Mouse (Mus musculus): ENCODE measurements around the gene Clptm1. TPM values are rescaled to one million over a fixed set of nuclear protein-coding genes. Genes with fewer than 3 reads are reported as not detected.
"Not testable (repeated sequence)": the region's sequence is repeated elsewhere in the genome, so short reads cannot be mapped to it uniquely, and the experiment has no call there.

Gene Clptm1
- polyA plus RNA-seq, 2 experiments = 20.6 to 44.4 TPM

GRCm38 (mm10) chr7:19691873-19692865 lies 27.3 kb upstream of the Clptm1 start, which contains the start of gene Apoc1:
Gene Apoc1 (minus strand): TSS chr7:19692660.
- 61% methylated on average over 28 of the region's 28 CpGs for WGBS (ENCODE audit: insufficient replicate concordance)
- peak; percentile 5; the same call in 1 of the 2 replicates for ATAC-seq (ENCODE audit: insufficient read depth)
- H3K9me3 ChIP-seq (ENCODE audit: control insufficient read depth, low read length) = no peaks in the 10 kb centered on the region
- H3K27me3 ChIP-seq (ENCODE audit: control insufficient read depth, insufficient read depth, low read length) = no peaks in the 10 kb centered on the region
- peak within 1 kb of the TSS; percentile 29 to 37 for H3K4me3 ChIP-seq (ENCODE audit: insufficient read depth in 1 of 2, low read depth in 2 of 2, low read length in 2 of 2)
- H3K27ac ChIP-seq = peak within 1 kb of the TSS; percentile 60
- TF ChIP-seq CTCF (IDR thresholded peaks at IDR 0.05; ENCODE audit: low read depth) = no peak
- TF ChIP-seq EP300 (IDR thresholded peaks at IDR 0.05; ENCODE audit: low read depth) = no peak
- no peak for DNase-seq (ENCODE audit: low read depth in 3 of 3, low spot score in 3 of 3)
- H3K36me3 ChIP-seq (replicated peaks; ENCODE audit: control insufficient read depth, insufficient read depth, low read depth) = peaks cover 4% of the 10 kb centered on the region
- H3K4me2 ChIP-seq (ENCODE audit: low read depth) = peak within 1 kb of the TSS; percentile 44
- H3K9ac ChIP-seq (replicated peaks) = no peak within 1 kb of the TSS
- H3K4me1 ChIP-seq (replicated peaks; ENCODE audit: control insufficient read depth in 2 of 2, insufficient read depth in 2 of 2, low read length in 1 of 2) = peaks cover 12 to 42% of the 10 kb centered on the region in 2 experiments

GRCm38 (mm10) chr7:19691434-19691833 lies 26.6 kb upstream of the Clptm1 start:
- no peak for TF ChIP-seq EP300 (IDR thresholded peaks at IDR 0.05; ENCODE audit: low read depth)
- no peak for TF ChIP-seq CTCF (IDR thresholded peaks at IDR 0.05; ENCODE audit: low read depth)
- no peaks in the 10 kb centered on the region for H3K9me3 ChIP-seq (ENCODE audit: control insufficient read depth, low read length)
- peaks cover 12 to 48% of the 10 kb centered on the region in 2 experiments for H3K4me1 ChIP-seq (replicated peaks; ENCODE audit: control insufficient read depth in 2 of 2, insufficient read depth in 2 of 2, low read length in 1 of 2)
- H3K9ac ChIP-seq (replicated peaks) = no peak overlapping the region
- peak overlapping the region; percentile 31 for H3K4me2 ChIP-seq (ENCODE audit: low read depth)
- no peak for ATAC-seq (ENCODE audit: insufficient read depth)
- H3K36me3 ChIP-seq (replicated peaks; ENCODE audit: control insufficient read depth, insufficient read depth, low read depth) = no peaks in the 10 kb centered on the region; the same call in 1 of the 2 replicates
- no peaks in the 10 kb centered on the region for H3K27me3 ChIP-seq (ENCODE audit: control insufficient read depth, insufficient read depth, low read length)
- DNase-seq (ENCODE audit: low read depth in 3 of 3, low spot score in 3 of 3) = no peak
- H3K27ac ChIP-seq = no peak overlapping the region
- peak overlapping the region; percentile 3 to 4; a peak in 2 of 4 replicates for H3K4me3 ChIP-seq (ENCODE audit: insufficient read depth in 1 of 2, low read depth in 2 of 2, low read length in 2 of 2)
- 63% methylated on average over 6 of the region's 6 CpGs for WGBS (ENCODE audit: insufficient replicate concordance)

DNA sequence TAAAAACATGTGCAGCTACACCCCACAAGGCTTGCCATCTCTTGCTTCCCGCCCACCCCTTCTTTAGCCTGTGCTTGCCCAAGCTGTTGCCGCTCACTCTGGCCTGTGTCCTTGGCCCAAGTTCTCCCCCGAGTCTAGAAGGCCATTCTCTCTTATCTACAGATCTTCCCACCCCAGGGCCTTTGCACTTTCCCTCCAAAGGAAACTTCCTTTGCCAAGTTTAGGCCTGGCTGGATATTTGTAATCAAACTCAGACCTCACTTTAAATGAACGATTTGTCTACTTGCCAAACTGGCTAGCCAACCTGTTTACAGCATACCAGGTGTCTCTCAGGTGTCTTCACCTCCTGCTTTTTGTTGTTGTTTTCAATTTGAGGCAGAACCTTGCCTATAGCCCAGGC lies 26.0 kb upstream of the Clptm1 start:
- Histone ChIP-seq H3K4me3 (ENCODE audit: insufficient read depth in 1 of 2, low read depth in 2 of 2, low read length in 2 of 2) (no peak overlapping the region), H3K4me1 (replicated peaks; ENCODE audit: control insufficient read depth in 2 of 2, insufficient read depth in 2 of 2, low read length in 1 of 2) (peaks cover 12 to 45% of the 10 kb centered on the region in 2 experiments), H3K9me3 (ENCODE audit: control insufficient read depth, low read length) (no peaks in the 10 kb centered on the region), H3K27me3 (ENCODE audit: control insufficient read depth, insufficient read depth, low read length) (no peaks in the 10 kb centered on the region), H3K9ac (replicated peaks) (no peak overlapping the region), H3K27ac (no peak overlapping the region), H3K36me3 (replicated peaks; ENCODE audit: control insufficient read depth, insufficient read depth, low read depth) (no peaks in the 10 kb centered on the region), H3K4me2 (ENCODE audit: low read depth) (no peak overlapping the region)
- DNase-seq (ENCODE audit: low read depth in 3 of 3, low spot score in 3 of 3) (no peak), ATAC-seq (ENCODE audit: insufficient read depth) (no peak)
- TF ChIP-seq EP300 (IDR thresholded peaks at IDR 0.05; ENCODE audit: low read depth) (no peak), CTCF (IDR thresholded peaks at IDR 0.05; ENCODE audit: low read depth) (no peak)
- 66% methylated on average over 4 of the region's 4 CpGs for WGBS (ENCODE audit: insufficient replicate concordance)

- H3K9ac ChIP-seq (replicated peaks) = no peak overlapping the region
- no peaks in the 10 kb centered on the region for H3K27me3 ChIP-seq (ENCODE audit: control insufficient read depth, insufficient read depth, low read length)
- H3K9me3 ChIP-seq (ENCODE audit: control insufficient read depth, low read length) = no peaks in the 10 kb centered on the region
- H3K4me3 ChIP-seq (ENCODE audit: insufficient read depth in 1 of 2, low read depth in 2 of 2, low read length in 2 of 2) = no peak overlapping the region
- no peak overlapping the region for H3K4me2 ChIP-seq (ENCODE audit: low read depth)
- DNase-seq (ENCODE audit: low read depth in 3 of 3, low spot score in 3 of 3) (no peak), ATAC-seq (ENCODE audit: insufficient read depth) (no peak)
- peaks cover 0 to 34% of the 10 kb centered on the region in 2 experiments; a peak in 3 of 4 replicates for H3K4me1 ChIP-seq (replicated peaks; ENCODE audit: control insufficient read depth in 2 of 2, insufficient read depth in 2 of 2, low read length in 1 of 2)
- H3K36me3 ChIP-seq (replicated peaks; ENCODE audit: control insufficient read depth, insufficient read depth, low read depth) = no peaks in the 10 kb centered on the region
- TF ChIP-seq CTCF (IDR thresholded peaks at IDR 0.05; ENCODE audit: low read depth) (no peak), EP300 (IDR thresholded peaks at IDR 0.05; ENCODE audit: low read depth) (no peak)
- 69% methylated on average over 2 of the region's 2 CpGs for WGBS (ENCODE audit: insufficient replicate concordance)
- H3K27ac ChIP-seq = no peak overlapping the region
These were observed 23.8 kb upstream of the Clptm1 start for GRCm38 (mm10) chr7:19688611-19689010.

GRCm38 (mm10) chr7:19688101-19688500 lies 23.3 kb upstream of the Clptm1 start:
- no peak overlapping the region for H3K27ac ChIP-seq
- ATAC-seq (ENCODE audit: insufficient read depth) = no peak
- no peaks in the 10 kb centered on the region for H3K27me3 ChIP-seq (ENCODE audit: control insufficient read depth, insufficient read depth, low read length)
- H3K9me3 ChIP-seq (ENCODE audit: control insufficient read depth, low read length) = no peaks in the 10 kb centered on the region
- peaks cover 0 to 35% of the 10 kb centered on the region in 2 experiments; a peak in 3 of 4 replicates for H3K4me1 ChIP-seq (replicated peaks; ENCODE audit: control insufficient read depth in 2 of 2, insufficient read depth in 2 of 2, low read length in 1 of 2)
- TF ChIP-seq CTCF (IDR thresholded peaks at IDR 0.05; ENCODE audit: low read depth) (no peak), EP300 (IDR thresholded peaks at IDR 0.05; ENCODE audit: low read depth) (no peak)
- no peak overlapping the region for H3K4me3 ChIP-seq (ENCODE audit: insufficient read depth in 1 of 2, low read depth in 2 of 2, low read length in 2 of 2)
- WGBS (ENCODE audit: insufficient replicate concordance) = 82% methylated on average over 10 of the region's 10 CpGs
- no peak overlapping the region for H3K9ac ChIP-seq (replicated peaks)
- H3K4me2 ChIP-seq (ENCODE audit: low read depth) = no peak overlapping the region
- DNase-seq (ENCODE audit: low read depth in 3 of 3, low spot score in 3 of 3) = no peak
- no peaks in the 10 kb centered on the region for H3K36me3 ChIP-seq (replicated peaks; ENCODE audit: control insufficient read depth, insufficient read depth, low read depth)

- not testable (repeated sequence) for DNase-seq (ENCODE audit: low read depth in 3 of 3, low spot score in 3 of 3); H3K4me3 ChIP-seq (ENCODE audit: insufficient read depth in 1 of 2, low read depth in 2 of 2, low read length in 2 of 2); H3K36me3 ChIP-seq (replicated peaks; ENCODE audit: control insufficient read depth, insufficient read depth, low read depth); H3K27ac ChIP-seq; H3K27me3 ChIP-seq (ENCODE audit: control insufficient read depth, insufficient read depth, low read length); H3K4me2 ChIP-seq (ENCODE audit: low read depth); H3K9me3 ChIP-seq (ENCODE audit: control insufficient read depth, low read length); H3K9ac ChIP-seq (replicated peaks)
- peak; percentile 51 for ATAC-seq (ENCODE audit: insufficient read depth)
- 30% methylated on average over 8 of the region's 8 CpGs for WGBS (ENCODE audit: insufficient replicate concordance)
- H3K4me1 ChIP-seq (replicated peaks; ENCODE audit: control insufficient read depth in 2 of 2, insufficient read depth in 2 of 2, low read length in 1 of 2) = peaks cover 0 to 32% of the 10 kb centered on the region in 2 experiments; a peak in 3 of 4 replicates
These were observed 22.2 kb upstream of the Clptm1 start for GRCm38 (mm10) chr7:19686927-19687583.

All from liver, embryonic 14.5 days (tissue).